Mouse (Mus musculus): Measurements from ENCODE around the gene Col6a4.

DNA sequence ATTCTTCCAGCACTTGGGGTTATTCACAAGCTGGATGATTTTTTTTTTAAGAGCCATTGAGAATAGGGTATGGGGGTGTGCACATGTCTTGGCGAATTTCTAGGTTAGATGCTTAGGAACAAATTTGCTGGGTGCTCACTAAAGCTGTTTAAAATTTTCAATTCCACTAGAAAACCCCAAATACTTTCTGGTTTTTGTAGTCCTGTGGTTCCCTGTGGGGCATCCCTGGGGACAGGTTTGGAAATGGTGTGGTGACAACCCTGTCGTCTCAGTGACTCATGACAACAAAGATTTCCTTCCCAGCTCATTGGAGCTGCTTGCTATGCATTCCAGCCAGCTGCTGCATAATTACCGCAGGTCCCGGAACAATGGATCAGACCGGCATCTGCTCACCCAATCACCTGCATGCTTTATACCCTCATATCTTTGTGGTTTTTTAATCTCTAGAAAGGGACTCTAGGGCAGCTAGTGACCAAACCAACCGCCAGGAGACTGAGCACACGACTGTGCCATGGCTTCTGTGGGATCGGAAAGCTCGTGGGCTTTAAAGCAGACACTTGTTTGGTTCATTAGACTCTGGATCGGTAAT is 111.6 kb downstream of the Col6a4 start:
- peak; percentile 1; the same call in 1 of the 2 replicates for TF ChIP-seq CTCF (IDR thresholded peaks at IDR 0.05; ENCODE audit: borderline replicate concordance, extremely low read depth, insufficient read depth, insufficient read length)
- no peak for TF ChIP-seq POLR2A (IDR thresholded peaks at IDR 0.05; ENCODE audit: borderline replicate concordance, extremely low read depth, insufficient read depth, insufficient read length, poor library complexity, severe bottlenecking)

All from brain, embryonic 14.5 days (tissue).